Mouse (Mus musculus) effector memory CD4-positive, alpha-beta T cell, adult 5 months (primary cell): ENCODE measurements around the gene Wnt1. TPM values are rescaled to one million over a fixed set of nuclear protein-coding genes. Genes with fewer than 3 reads are reported as not detected.

Source experiments
- polyA plus RNA-seq: library from polyadenylated mRNA; unstranded; fragments of 100-300 nt; shearing (Covaris generic); gene quantifications from one replicate; pipeline ENCODE4 v1.2.1, GENCODE M21; 2017

The Wnt1 gene
- not detected for polyA plus RNA-seq

GRCm38 (mm10) chr15:98789661-98790535, at the start of gene Wnt1:
TSS of gene Wnt1 (plus strand) at chr15:98789857.

GRCm38 (mm10) chr15:98762670-98763529, 26.8 kb upstream of the Wnt1 start, which contains the start of gene Arf3:
TSS of gene Arf3 (minus strand) at chr15:98763214.

GRCm38 (mm10) chr15:98777762-98778161, 11.9 kb upstream of the Wnt1 start, which contains the start of gene Wnt10b:
TSS of gene Wnt10b (minus strand) at chr15:98778150.

GRCm38 (mm10) chr15:98809390-98809789, 19.7 kb downstream of the Wnt1 start, which contains the start of gene Ddn:
TSS of gene Ddn (minus strand) at chr15:98809490.

GRCm38 (mm10) chr15:98830736-98831683, 41.4 kb downstream of the Wnt1 start, which contains the start of gene Prkag1:
TSS of gene Prkag1 (minus strand) at chr15:98831521.

Other genes with a start within 250 kb of the Wnt1 start
- gene Ccnt1, start 218.9 kb upstream of the Wnt1 start, polyA plus RNA-seq = 170 TPM
- gene 4930415O20Rik, start 218.9 kb upstream of the Wnt1 start, polyA plus RNA-seq = not detected
- 0.57 TPM for gene Adcy6, start 179.8 kb upstream of the Wnt1 start, polyA plus RNA-seq
- 0.15 TPM for gene Cacnb3, start 159.0 kb upstream of the Wnt1 start, polyA plus RNA-seq
- 27.5 TPM for gene Ddx23, start 127.0 kb upstream of the Wnt1 start, polyA plus RNA-seq
- gene Rnd1, start 112.4 kb upstream of the Wnt1 start, polyA plus RNA-seq = 2.8 TPM
- 0.70 TPM for gene Ccdc65, start 81.7 kb upstream of the Wnt1 start, polyA plus RNA-seq
- gene Fkbp11, start 61.7 kb upstream of the Wnt1 start, polyA plus RNA-seq = not detected
- 93.8 TPM for gene Arf3, start 26.6 kb upstream of the Wnt1 start, polyA plus RNA-seq
- 0.31 TPM for gene Wnt10b, start 11.7 kb upstream of the Wnt1 start, polyA plus RNA-seq
- not detected for gene Ddn, start 19.6 kb downstream of the Wnt1 start, polyA plus RNA-seq
- gene Prkag1, start 41.7 kb downstream of the Wnt1 start, polyA plus RNA-seq = 84.8 TPM
- gene Kmt2d, start 81.3 kb downstream of the Wnt1 start, polyA plus RNA-seq = 27.4 TPM
- gene Rhebl1, start 104.7 kb downstream of the Wnt1 start, polyA plus RNA-seq = 19.0 TPM
- 0.09 TPM for gene Dhh, start 108.7 kb downstream of the Wnt1 start, polyA plus RNA-seq
- gene Lmbr1l, start 128.4 kb downstream of the Wnt1 start, polyA plus RNA-seq = 105 TPM
- gene Tuba1b, start 144.7 kb downstream of the Wnt1 start, polyA plus RNA-seq = 286 TPM
- gene Gm49450, start 163.7 kb downstream of the Wnt1 start, polyA plus RNA-seq = not detected
- 187 TPM for gene Tuba1a, start 163.8 kb downstream of the Wnt1 start, polyA plus RNA-seq
- 33.2 TPM for gene Tuba1c, start 240.0 kb downstream of the Wnt1 start, polyA plus RNA-seq